Mouse (Mus musculus): ENCODE data around the gene Ikbke.

DNA sequence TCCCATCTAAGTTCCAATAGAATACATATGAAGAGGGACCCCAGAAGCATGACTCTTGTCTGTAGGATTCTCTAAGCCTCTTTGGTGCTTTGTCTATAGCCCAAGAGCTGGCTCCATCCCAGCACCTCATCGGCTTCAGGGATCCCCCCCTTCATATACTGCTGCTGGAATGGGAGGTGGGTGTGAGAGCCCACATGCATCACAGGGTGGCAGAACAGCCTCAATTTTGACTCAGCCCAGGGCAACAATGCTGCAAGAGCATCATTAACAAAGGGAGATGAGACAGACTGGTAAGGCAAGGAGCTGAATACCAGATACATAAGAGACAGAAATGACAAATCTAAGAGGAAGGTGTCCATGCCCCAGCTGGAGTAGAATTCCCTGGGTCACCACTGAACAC lies 4.8 kb upstream of the Ikbke start:
- TF ChIP-seq CTCF (IDR thresholded peaks at IDR 0.05; ENCODE audit: insufficient read depth, low read length) (no peak), POLR2A (IDR thresholded peaks at IDR 0.05; ENCODE audit: borderline replicate concordance, extremely low read depth, low read depth, low read length) (no peak)
